Mouse (Mus musculus): Measurements from ENCODE around the gene Ino80d. TPM values are rescaled to one million over a fixed set of nuclear protein-coding genes. Genes with fewer than 3 reads are reported as not detected.

Ino80d gene
- polyA plus RNA-seq, 1 experiment from 2014 or later, result 10.3 TPM

GRCm38 (mm10) chr1:62946987-62947386, 167.5 kb downstream of the Ino80d start:
- H3K36me3 ChIP-seq (ENCODE audit: control insufficient read depth, insufficient read depth, low read length), result no peaks in the 10 kb centered on the region
- H3K9ac ChIP-seq (replicated peaks; ENCODE audit: low read length), result no peak overlapping the region
- 62% methylated on average over 5 of the region's 5 CpGs for WGBS
- no peak overlapping the region for H3K4me2 ChIP-seq (ENCODE audit: low read length)
- peaks cover 12% of the 10 kb centered on the region; the same call in 1 of the 2 replicates for H3K4me1 ChIP-seq (ENCODE audit: control insufficient read depth, insufficient read depth, low read length)
- H3K4me3 ChIP-seq (replicated peaks; ENCODE audit: low read depth, low read length), result no peak overlapping the region
- DNase-seq, result no peak
- no peaks in the 10 kb centered on the region for H3K9me3 ChIP-seq (ENCODE audit: control insufficient read depth, low read length)
- H3K27ac ChIP-seq (replicated peaks; ENCODE audit: low read depth, low read length), result no peak overlapping the region
- no peaks in the 10 kb centered on the region for H3K27me3 ChIP-seq (ENCODE audit: control insufficient read depth, insufficient read depth, low read length)
- no peak for ATAC-seq (ENCODE audit: low FRiP score, low TSS enrichment)

- H3K9me3 ChIP-seq (ENCODE audit: control insufficient read depth, low read length), result no peaks in the 10 kb centered on the region
- no peak overlapping the region for H3K4me3 ChIP-seq (replicated peaks; ENCODE audit: low read depth, low read length)
- H3K27me3 ChIP-seq (ENCODE audit: control insufficient read depth, insufficient read depth, low read length), result peaks cover 12% of the 10 kb centered on the region
- H3K36me3 ChIP-seq (ENCODE audit: control insufficient read depth, insufficient read depth, low read length), result no peaks in the 10 kb centered on the region
- 66% methylated on average over 10 of the region's 10 CpGs for WGBS
- H3K9ac ChIP-seq (replicated peaks; ENCODE audit: low read length), result no peak overlapping the region
- H3K4me2 ChIP-seq (ENCODE audit: low read length), result peak overlapping the region; percentile 41
- ATAC-seq (ENCODE audit: low FRiP score, low TSS enrichment) (0 out of 2 replicates have a peak, but pooled peaks have one; percentile 37), DNase-seq (peak; percentile 33)
- H3K4me1 ChIP-seq (ENCODE audit: control insufficient read depth, insufficient read depth, low read length), result peaks cover 23% of the 10 kb centered on the region
- peak overlapping the region; percentile 56 for H3K27ac ChIP-seq (replicated peaks; ENCODE audit: low read depth, low read length)
These were observed 179.6 kb downstream of the Ino80d start for GRCm38 (mm10) chr1:62934752-62935329.

DNA sequence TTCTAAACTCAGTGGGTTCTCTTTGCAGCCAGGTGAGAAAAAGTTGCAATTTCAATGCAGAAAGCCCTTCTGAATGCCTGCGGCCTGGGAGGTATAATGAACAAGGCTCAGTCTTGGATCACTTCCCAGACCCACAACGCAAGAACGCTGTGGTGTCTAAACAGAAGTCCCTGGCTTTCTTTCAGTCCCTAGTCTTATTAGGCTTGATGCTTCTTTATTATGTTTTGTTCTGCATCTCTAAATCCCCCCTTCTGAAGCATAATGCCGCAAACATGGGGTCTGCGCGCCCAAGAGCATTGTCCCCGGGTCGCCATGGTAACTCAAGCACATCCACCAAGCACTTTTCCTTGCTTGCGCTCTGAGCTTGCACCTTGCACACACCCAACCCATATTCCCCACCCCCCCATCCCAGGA, 180.4 kb downstream of the Ino80d start:
- Histone ChIP-seq H3K36me3 (ENCODE audit: control insufficient read depth, insufficient read depth, low read length) (no peaks in the 10 kb centered on the region), H3K27ac (replicated peaks; ENCODE audit: low read depth, low read length) (peak overlapping the region; percentile 56), H3K4me3 (replicated peaks; ENCODE audit: low read depth, low read length) (no peak overlapping the region), H3K9me3 (ENCODE audit: control insufficient read depth, low read length) (no peaks in the 10 kb centered on the region), H3K9ac (replicated peaks; ENCODE audit: low read length) (no peak overlapping the region), H3K4me2 (ENCODE audit: low read length) (peak overlapping the region; percentile 41), H3K4me1 (ENCODE audit: control insufficient read depth, insufficient read depth, low read length) (peaks cover 23% of the 10 kb centered on the region), H3K27me3 (ENCODE audit: control insufficient read depth, insufficient read depth, low read length) (peaks cover 12% of the 10 kb centered on the region)
- DNase-seq (peak; percentile 83), ATAC-seq (ENCODE audit: low FRiP score, low TSS enrichment) (peak; percentile 77)
- 4% methylated on average over 9 of the region's 9 CpGs for WGBS

- H3K27me3 ChIP-seq (ENCODE audit: control insufficient read depth, insufficient read depth, low read length), result peaks cover 12% of the 10 kb centered on the region
- no peak overlapping the region for H3K4me3 ChIP-seq (replicated peaks; ENCODE audit: low read depth, low read length)
- 37% methylated on average over 15 of the region's 15 CpGs for WGBS
- no peak for ATAC-seq (ENCODE audit: low FRiP score, low TSS enrichment)
- peaks cover 23% of the 10 kb centered on the region for H3K4me1 ChIP-seq (ENCODE audit: control insufficient read depth, insufficient read depth, low read length)
- H3K27ac ChIP-seq (replicated peaks; ENCODE audit: low read depth, low read length), result peak overlapping the region; percentile 56
- peak; percentile 56 for DNase-seq
- H3K9ac ChIP-seq (replicated peaks; ENCODE audit: low read length), result no peak overlapping the region
- no peaks in the 10 kb centered on the region for H3K9me3 ChIP-seq (ENCODE audit: control insufficient read depth, low read length)
- H3K4me2 ChIP-seq (ENCODE audit: low read length), result peak overlapping the region; percentile 41
- no peaks in the 10 kb centered on the region for H3K36me3 ChIP-seq (ENCODE audit: control insufficient read depth, insufficient read depth, low read length)
These were observed 181.0 kb downstream of the Ino80d start for GRCm38 (mm10) chr1:62933288-62934099.

DNA sequence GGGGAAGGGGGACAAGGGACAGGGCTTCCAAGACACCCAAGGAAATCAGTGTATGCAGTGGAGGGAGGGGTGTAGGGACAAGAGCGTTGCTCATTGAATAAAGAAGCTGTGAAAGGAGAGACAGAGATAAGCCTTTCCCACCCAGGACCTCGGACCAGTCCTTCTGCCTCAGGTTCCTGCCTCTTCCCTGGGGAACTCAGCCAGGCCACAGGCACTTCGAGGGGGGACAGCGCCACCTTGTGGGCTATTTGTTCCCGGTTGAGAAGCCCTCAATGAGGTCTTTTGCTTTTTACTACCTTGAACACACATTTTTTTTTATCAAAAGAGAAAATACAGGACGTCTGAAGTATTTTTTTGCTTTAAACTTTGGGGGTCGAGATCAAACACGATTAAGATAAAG, 185.0 kb downstream of the Ino80d start:
- H3K4me1 ChIP-seq (ENCODE audit: control insufficient read depth, insufficient read depth, low read length), result peaks cover 16% of the 10 kb centered on the region
- no peak overlapping the region for H3K9ac ChIP-seq (replicated peaks; ENCODE audit: low read length)
- no peak overlapping the region for H3K27ac ChIP-seq (replicated peaks; ENCODE audit: low read depth, low read length)
- 4% methylated on average over 8 of the region's 8 CpGs for WGBS
- ATAC-seq (ENCODE audit: low FRiP score, low TSS enrichment), result no peak
- no peak overlapping the region for H3K4me3 ChIP-seq (replicated peaks; ENCODE audit: low read depth, low read length)
- DNase-seq, result peak; percentile 81
- no peaks in the 10 kb centered on the region for H3K9me3 ChIP-seq (ENCODE audit: control insufficient read depth, low read length)
- no peak overlapping the region for H3K4me2 ChIP-seq (ENCODE audit: low read length)
- H3K27me3 ChIP-seq (ENCODE audit: control insufficient read depth, insufficient read depth, low read length), result peaks cover 12% of the 10 kb centered on the region
- no peaks in the 10 kb centered on the region for H3K36me3 ChIP-seq (ENCODE audit: control insufficient read depth, insufficient read depth, low read length)

DNA sequence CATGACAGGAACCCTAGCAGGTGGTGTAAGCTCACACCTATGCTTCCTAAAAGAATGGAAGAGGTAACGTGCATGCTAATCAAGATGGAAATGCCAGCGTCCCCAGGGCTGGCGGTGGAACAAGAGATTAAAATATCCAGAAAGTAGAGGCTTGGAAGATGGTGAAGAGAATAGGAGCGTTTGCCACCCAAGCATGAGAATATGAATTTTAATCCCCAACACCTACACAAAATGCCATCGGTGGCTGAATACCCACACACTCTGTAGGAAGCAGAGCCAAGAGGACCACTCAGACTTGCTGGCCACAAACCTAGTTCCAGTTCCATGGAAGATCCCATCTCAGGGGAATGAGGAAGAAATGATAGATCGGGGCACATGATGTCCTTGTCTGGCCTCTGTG, 195.2 kb downstream of the Ino80d start:
- no peak for DNase-seq
- WGBS, result 86% methylated on average over 6 of the region's 6 CpGs

GRCm38 (mm10) chr1:62916609-62917008, 197.9 kb downstream of the Ino80d start:
- ATAC-seq (ENCODE audit: low FRiP score, low TSS enrichment), result no peak
- DNase-seq, result no peak

More for the DNA sequence above, 195.2 kb downstream of the Ino80d start:
- no peak for ATAC-seq (ENCODE audit: low FRiP score, low TSS enrichment)
- Histone ChIP-seq H3K36me3 (ENCODE audit: control insufficient read depth, insufficient read depth, low read length) (no peaks in the 10 kb centered on the region), H3K4me2 (ENCODE audit: low read length) (no peak overlapping the region), H3K27me3 (ENCODE audit: control insufficient read depth, insufficient read depth, low read length) (no peaks in the 10 kb centered on the region), H3K27ac (replicated peaks; ENCODE audit: low read depth, low read length) (no peak overlapping the region), H3K4me1 (ENCODE audit: control insufficient read depth, insufficient read depth, low read length) (0 out of 2 replicates have a peak, but pooled peaks cover 5% of the 10 kb centered on the region), H3K4me3 (replicated peaks; ENCODE audit: low read depth, low read length) (no peak overlapping the region), H3K9me3 (ENCODE audit: control insufficient read depth, low read length) (no peaks in the 10 kb centered on the region), H3K9ac (replicated peaks; ENCODE audit: low read length) (no peak overlapping the region)

GRCm38 (mm10) chr1:62914495-62914894, 200.0 kb downstream of the Ino80d start:
- H3K4me3 ChIP-seq (replicated peaks; ENCODE audit: low read depth, low read length), result no peak overlapping the region
- H3K4me2 ChIP-seq (ENCODE audit: low read length), result no peak overlapping the region
- no peaks in the 10 kb centered on the region for H3K9me3 ChIP-seq (ENCODE audit: control insufficient read depth, low read length)
- 79% methylated on average over 6 of the region's 6 CpGs for WGBS
- H3K9ac ChIP-seq (replicated peaks; ENCODE audit: low read length), result no peak overlapping the region
- no peaks in the 10 kb centered on the region for H3K36me3 ChIP-seq (ENCODE audit: control insufficient read depth, insufficient read depth, low read length)
- no peak for ATAC-seq (ENCODE audit: low FRiP score, low TSS enrichment)
- no peaks in the 10 kb centered on the region for H3K27me3 ChIP-seq (ENCODE audit: control insufficient read depth, insufficient read depth, low read length)
- DNase-seq, result no peak
- no peak overlapping the region for H3K27ac ChIP-seq (replicated peaks; ENCODE audit: low read depth, low read length)
- peaks cover 5% of the 10 kb centered on the region; the same call in 1 of the 2 replicates for H3K4me1 ChIP-seq (ENCODE audit: control insufficient read depth, insufficient read depth, low read length)

More at GRCm38 (mm10) chr1:62916609-62917008, 197.9 kb downstream of the Ino80d start:
- Histone ChIP-seq H3K9me3 (ENCODE audit: control insufficient read depth, low read length) (no peaks in the 10 kb centered on the region), H3K9ac (replicated peaks; ENCODE audit: low read length) (no peak overlapping the region), H3K4me1 (ENCODE audit: control insufficient read depth, insufficient read depth, low read length) (0 out of 2 replicates have a peak, but pooled peaks cover 4% of the 10 kb centered on the region), H3K4me2 (ENCODE audit: low read length) (no peak overlapping the region), H3K27ac (replicated peaks; ENCODE audit: low read depth, low read length) (no peak overlapping the region), H3K27me3 (ENCODE audit: control insufficient read depth, insufficient read depth, low read length) (no peaks in the 10 kb centered on the region), H3K36me3 (ENCODE audit: control insufficient read depth, insufficient read depth, low read length) (no peaks in the 10 kb centered on the region), H3K4me3 (replicated peaks; ENCODE audit: low read depth, low read length) (no peak overlapping the region)
- 71% methylated on average over 9 of the region's 9 CpGs for WGBS
